Mouse (Mus musculus) myocyte (in vitro differentiated cells): Measurements from ENCODE around the gene Inf2.

ENCODE experiments used
- CEBPB ChIP-seq: IDR thresholded peaks from 2 replicates; pipeline ENCODE4 v1.6.1; 2011; ENCODE audit warnings: mild to moderate bottlenecking, moderate library complexity; ENCODE audit not compliant: poor library complexity, insufficient read depth, severe bottlenecking
- E2F4 ChIP-seq: IDR thresholded peaks from one replicate; pipeline ENCODE4 v1.6.1; 2011; ENCODE audit warnings: mild to moderate bottlenecking, control low read depth, moderate library complexity; ENCODE audit not compliant: insufficient read depth
- MAX ChIP-seq: IDR thresholded peaks from one replicate; pipeline ENCODE4 v1.6.1; 2011; ENCODE audit warnings: low read depth, mild to moderate bottlenecking, control low read depth
- MYOD1 ChIP-seq, 3 experiments: IDR thresholded peaks; one replicate each; pipeline ENCODE4 v1.6.1; 2011; ENCODE audit warnings: control low read depth in 2 of 3, low read depth in 2 of 3, mild to moderate bottlenecking in 2 of 3, moderate library complexity in 1 of 3; ENCODE audit not compliant: insufficient read length in 2 of 3, control insufficient read depth in 1 of 3
- MYOG ChIP-seq, 3 experiments: IDR thresholded peaks; one replicate each; pipeline ENCODE4 v1.6.1; 2011; ENCODE audit warnings: control low read depth in 2 of 3, low read depth in 2 of 3, mild to moderate bottlenecking in 2 of 3; ENCODE audit not compliant: insufficient read length in 2 of 3, control insufficient read depth in 1 of 3, insufficient read depth in 1 of 3
- POLR2A ChIP-seq: IDR thresholded peaks from one replicate; pipeline ENCODE4 v1.6.1; 2011; ENCODE audit warnings: low read depth, mild to moderate bottlenecking, control low read depth, moderate library complexity; ENCODE audit not compliant: insufficient read length
- POLR2AphosphoS2 ChIP-seq: IDR thresholded peaks from one replicate; pipeline ENCODE4 v1.6.1; 2011; ENCODE audit warnings: low read depth, control low read depth; ENCODE audit not compliant: insufficient read length
- REST ChIP-seq: IDR thresholded peaks from one replicate; pipeline ENCODE4 v1.6.1; 2011; ENCODE audit warnings: mild to moderate bottlenecking, control low read depth, moderate library complexity; ENCODE audit not compliant: insufficient read depth, insufficient read length
- SRF ChIP-seq: IDR thresholded peaks from one replicate; pipeline ENCODE4 v1.6.1; 2011; ENCODE audit warnings: low read depth; ENCODE audit not compliant: control insufficient read depth, insufficient read length
- TCF12 ChIP-seq: IDR thresholded peaks from one replicate; pipeline ENCODE4 v1.6.1; 2011; ENCODE audit warnings: mild to moderate bottlenecking, control low read depth; ENCODE audit not compliant: poor library complexity, insufficient read depth, severe bottlenecking
- TCF3 ChIP-seq: IDR thresholded peaks from one replicate; pipeline ENCODE4 v1.6.1; 2011; ENCODE audit warnings: low read depth, control low read depth; ENCODE audit not compliant: insufficient read length
- USF1 ChIP-seq: IDR thresholded peaks from one replicate; pipeline ENCODE4 v1.6.1; 2011; ENCODE audit warnings: low read depth, mild to moderate bottlenecking, control low read depth, moderate library complexity

DNA sequence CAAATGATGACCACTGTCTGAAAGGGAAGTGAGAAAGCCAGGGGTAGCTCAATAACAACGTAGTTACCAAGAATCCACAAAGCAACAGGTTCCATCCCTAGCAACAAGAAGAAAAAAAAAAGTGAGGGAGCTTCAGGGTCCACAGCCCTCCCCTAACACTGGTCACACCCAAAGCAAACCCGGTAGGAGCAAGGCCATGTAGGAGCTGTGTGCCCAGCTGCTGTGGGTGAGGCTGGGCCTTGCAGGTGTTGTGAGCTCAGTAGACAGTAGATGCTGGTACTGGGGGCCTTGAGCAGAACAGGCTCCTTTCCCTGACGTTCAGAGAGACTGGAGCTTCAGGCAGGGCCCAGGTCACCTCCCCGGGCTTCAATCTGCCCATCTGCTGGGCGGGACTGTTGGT is 36.1 kb upstream of the Inf2 start:
- TF ChIP-seq MAX = no peak
- no peak for TF ChIP-seq POLR2A
- no peak for TF ChIP-seq MYOG (IDR thresholded peaks at IDR 0.05; ENCODE audit: control insufficient read depth in 1 of 3, insufficient read depth in 1 of 3, insufficient read length in 2 of 3, low read depth in 2 of 3)
- TF ChIP-seq CEBPB = no peak
- TF ChIP-seq TCF12 = no peak
- no peak for TF ChIP-seq TCF3
- no peak for TF ChIP-seq POLR2AphosphoS2
- TF ChIP-seq E2F4 = no peak
- no peak for TF ChIP-seq USF1
- TF ChIP-seq MYOD1 (IDR thresholded peaks at IDR 0.05; ENCODE audit: control insufficient read depth in 1 of 3, insufficient read length in 2 of 3, low read depth in 2 of 3) = no peak
- TF ChIP-seq SRF = no peak
- no peak for TF ChIP-seq REST
